Mouse (Mus musculus) megakaryocyte, embryonic 14.5 days (primary cell): ENCODE results near the gene Aknad1.

Source experiments
- FLI1 ChIP-seq: IDR thresholded peaks from 2 replicates; pipeline ENCODE4 v1.6.1; 2012; ENCODE audit warnings: low read length, inconsistent platforms, mixed read lengths
- GATA1 ChIP-seq: IDR thresholded peaks from 3 replicates; pipeline ENCODE4 v1.6.1; 2012; ENCODE audit warnings: mixed read lengths, low read length, inconsistent platforms, borderline replicate concordance

GRCm38 (mm10) chr3:108781238-108781883 lies 41.9 kb downstream of the Aknad1 start:
- TF ChIP-seq FLI1 (no peak), GATA1 (no peak)
